Mouse (Mus musculus) right cerebral cortex, postnatal 14 days (tissue): ENCODE measurements around the gene Rdh16f2.
"Not testable (repeated sequence)": the region's sequence is repeated elsewhere in the genome, so short reads cannot be mapped to it uniquely, and the experiment has no call there.

Experiments
- DNase-seq: peaks from one replicate; pipeline ENCODE4 v3.0.0; 2022

Gene Rdh16f2

DNA sequence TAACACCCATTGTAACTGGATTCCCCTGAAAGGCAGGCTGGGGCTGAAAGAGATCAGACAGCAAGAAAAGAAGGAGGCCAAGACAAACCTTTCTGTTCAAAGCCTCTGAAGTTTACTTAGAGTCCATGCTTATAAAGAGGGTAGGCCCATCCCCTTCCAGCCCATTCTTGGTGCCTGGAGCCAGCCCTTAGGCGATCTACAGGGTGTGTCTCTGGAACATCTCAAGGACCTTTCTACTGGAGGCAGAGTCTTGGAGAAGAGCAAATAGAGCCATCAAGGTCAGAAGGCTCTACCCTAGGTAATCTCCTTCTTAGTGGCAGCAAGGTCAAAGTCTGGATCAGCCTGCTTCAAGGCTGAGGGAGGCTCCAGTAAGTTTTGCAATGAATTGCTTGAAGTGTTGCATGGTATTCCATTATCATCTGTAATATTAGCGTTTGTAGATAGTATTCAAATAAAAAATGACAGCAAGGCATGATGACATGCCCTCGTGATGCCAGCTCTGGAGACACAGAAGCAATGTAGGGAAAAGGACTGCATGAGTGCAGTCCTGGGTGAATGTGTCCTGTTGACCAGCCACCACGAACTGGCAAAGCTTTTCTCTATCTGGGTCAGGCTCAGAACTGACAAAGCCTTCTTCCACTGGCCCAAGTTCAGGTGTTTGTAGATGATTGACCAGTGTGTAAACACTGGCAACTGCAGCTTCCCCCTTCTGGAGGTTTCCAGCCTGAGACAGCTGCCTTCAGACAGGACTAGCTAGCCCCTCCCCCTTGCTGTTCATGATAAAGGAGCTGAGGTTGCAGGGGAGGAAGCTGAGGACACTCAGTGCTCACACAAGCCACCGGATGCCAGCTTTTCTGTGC lies 27.1 kb downstream of the Rdh16f2 start:
- DNase-seq, result not testable (repeated sequence)

DNA sequence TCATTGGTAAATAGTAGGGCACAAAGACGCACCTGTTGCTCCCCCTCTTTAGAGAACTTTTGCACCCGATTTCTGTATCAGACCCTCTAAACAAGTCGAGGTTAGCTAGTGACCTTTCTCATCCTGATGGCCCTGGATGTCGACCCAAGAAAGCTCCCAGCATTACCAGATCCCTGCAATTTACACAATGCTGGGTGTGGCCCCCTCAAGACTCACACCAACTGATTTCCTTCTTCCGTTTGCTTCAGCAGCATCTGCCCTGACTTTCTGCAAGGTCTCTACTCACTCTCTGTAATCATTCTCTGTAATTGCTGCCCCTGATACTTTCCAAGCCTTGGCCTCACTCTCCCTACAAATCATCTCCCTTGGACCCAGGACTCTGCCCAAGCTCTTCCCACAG lies 30.4 kb downstream of the Rdh16f2 start:
- no peak for DNase-seq

- no peak for DNase-seq
These were observed 31.2 kb downstream of the Rdh16f2 start for GRCm38 (mm10) chr10:127897506-127897905.

DNA sequence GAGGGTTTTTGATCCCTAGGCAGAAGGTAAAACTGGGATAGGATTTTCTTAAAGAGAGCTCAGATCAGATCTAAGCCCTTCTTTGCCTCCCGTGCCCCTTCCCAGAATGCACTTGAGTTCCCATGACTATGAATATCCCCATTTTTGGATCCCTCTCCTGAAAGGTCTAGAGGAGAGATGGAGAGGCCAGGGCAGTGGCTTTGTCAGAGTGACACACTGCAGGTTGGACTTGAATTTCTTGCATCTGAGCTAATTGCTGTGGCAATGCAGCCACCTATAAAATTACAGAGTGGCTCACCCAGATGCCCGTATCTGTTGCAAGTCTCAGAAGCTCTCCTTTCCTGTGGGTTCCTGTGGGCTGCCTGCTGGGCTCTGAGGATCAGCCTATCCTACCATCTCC lies 31.9 kb downstream of the Rdh16f2 start, which contains the start of gene Sdr9c7:
Gene Sdr9c7, plus strand, starts transcription at position 301 of the 400 bp plus-strand sequence.
- DNase-seq, result no peak

DNA sequence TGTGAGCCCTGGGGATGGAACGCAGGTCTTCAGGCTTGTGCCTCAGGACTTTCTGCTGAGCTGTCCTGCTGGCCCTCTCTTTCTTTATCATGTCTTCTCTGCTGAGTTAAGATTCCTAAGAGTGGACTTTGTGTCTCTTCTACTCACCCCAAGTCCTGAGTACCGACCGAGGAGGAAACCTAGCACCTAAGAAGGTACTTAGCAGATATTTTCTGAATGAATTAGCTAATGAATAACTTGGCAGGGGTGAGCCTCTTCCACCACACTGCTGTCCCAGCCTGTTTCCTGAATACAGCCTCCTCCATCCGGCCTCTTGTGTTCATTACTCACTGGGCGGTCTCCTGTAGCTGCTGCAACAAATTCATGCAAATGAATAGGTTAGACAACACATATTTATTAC lies 33.5 kb downstream of the Rdh16f2 start:
- DNase-seq, result no peak

- DNase-seq, result no peak
These were observed 35.5 kb downstream of the Rdh16f2 start for GRCm38 (mm10) chr10:127901751-127902150.

DNA sequence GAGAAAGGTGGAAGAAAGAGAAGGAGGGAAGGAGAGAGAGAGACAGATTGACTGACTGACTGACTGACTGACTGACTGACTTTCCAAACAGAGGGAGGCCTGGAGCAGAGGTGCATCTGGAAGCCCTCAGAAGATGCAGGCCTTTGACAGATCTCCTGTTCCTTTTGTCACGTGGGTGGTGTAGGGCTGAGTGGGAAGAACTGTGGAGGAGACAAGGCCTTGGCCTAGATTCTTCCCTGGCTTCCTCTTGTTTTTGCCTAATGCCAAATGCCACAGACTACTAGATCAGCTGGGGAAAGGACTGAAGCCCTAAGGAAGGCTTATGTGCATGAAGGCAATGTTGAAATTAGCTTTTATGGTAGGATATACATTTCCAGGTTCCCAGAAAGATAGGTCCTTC lies 36.8 kb downstream of the Rdh16f2 start:
- no peak for DNase-seq

DNA sequence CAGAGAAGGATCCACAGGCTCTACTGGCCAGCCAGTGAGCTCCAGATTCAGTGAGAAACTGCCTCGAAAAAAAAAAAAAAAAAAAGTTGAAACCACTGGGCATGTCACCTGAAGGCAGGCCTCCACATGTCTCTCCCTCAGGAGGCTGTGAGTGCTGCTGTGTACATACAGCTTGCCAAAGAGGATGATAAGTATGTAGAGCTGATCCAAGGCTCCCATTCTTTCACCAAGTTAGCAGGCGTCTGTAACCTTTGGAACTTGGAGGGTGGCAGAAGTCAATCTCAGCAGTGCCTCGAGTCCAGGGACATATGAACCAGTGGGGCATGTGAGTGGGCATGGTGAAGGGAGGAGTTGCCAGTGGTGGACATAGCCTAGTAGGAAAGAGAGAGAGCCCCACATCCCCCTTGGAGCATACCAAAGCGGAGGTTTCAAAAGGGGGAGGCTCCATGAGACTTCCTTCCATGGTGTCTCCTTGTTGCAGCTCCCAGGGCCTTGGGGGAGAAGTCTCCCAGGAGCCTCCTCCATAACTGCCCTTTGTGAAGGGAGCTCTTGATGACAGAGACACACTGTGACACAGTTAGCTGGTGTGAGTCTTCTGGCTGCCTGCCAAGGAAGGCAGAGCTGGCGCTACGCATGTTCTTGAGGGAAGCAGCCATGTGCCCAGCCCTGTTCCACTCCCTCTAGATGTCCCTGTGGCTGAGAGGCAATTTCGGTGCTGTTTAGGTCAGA lies 38.6 kb downstream of the Rdh16f2 start:
- DNase-seq, result peak; percentile 47

- no peak for DNase-seq
These were observed 39.9 kb downstream of the Rdh16f2 start for GRCm38 (mm10) chr10:127906138-127906537.

DNA sequence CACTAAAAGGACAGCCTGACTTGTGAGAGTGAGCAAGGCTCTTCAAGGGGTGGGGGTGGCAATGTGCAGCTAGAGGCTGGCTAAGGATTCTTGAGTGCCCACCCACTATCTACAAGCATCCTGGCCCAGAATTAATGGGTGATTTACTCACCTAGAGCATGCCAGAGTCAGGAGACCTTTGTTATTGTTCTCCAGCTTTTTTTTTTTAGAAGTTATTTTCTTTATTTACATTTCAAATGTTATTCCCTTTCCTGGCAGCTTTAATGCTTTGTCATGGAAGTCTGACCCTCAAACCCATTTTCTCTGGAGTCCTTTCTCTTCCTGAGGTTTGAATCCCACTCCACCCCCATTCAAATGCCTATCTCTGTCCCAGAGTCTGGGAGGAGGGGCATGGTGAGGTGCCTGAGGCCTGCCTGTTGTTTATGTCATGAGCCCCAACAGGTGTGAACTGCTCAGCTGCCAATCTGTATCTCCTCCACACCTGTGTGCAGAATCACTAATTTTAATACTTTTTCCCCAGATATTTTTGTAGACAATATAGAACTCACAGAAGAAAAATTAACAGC lies 41.2 kb downstream of the Rdh16f2 start:
- no peak for DNase-seq

DNA sequence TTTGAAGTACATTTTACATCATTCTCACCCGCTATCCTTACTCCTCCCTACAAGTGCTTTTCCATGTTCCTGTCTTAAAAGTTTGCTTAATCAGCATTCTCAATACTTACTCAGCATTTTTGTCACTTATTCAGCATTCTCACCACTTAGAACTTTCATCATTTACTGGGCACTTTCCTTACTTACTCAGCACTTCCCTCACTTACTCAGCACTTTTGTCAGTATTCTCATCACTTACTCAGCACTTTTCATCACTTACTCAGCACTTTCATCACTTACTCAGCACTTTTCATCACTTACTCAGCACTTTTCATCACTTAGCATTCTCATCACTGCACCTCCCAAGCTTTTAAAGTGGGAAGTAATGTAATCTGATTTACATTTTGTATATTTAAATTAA lies 49.3 kb downstream of the Rdh16f2 start:
- DNase-seq, result no peak

DNA sequence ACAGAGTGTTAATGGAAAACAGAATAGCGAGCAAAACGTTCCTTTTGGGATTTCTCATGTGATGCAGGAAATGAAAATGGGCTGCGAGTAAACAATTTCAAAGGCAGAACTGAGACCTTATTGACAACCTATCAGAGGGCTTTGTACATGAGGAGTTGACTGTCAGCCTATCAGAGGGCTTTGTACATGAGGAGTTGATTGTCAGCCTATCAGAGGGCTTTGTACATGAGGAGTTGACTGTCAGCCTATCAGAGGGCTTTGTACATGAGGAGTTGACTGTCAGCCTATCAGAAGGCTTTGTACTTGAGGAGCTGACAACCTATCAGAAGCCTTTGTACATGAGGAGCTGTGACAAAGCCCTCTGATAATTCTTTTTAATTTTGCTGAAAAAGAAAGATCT lies 50.9 kb downstream of the Rdh16f2 start:
- DNase-seq, result not testable (repeated sequence)

DNA sequence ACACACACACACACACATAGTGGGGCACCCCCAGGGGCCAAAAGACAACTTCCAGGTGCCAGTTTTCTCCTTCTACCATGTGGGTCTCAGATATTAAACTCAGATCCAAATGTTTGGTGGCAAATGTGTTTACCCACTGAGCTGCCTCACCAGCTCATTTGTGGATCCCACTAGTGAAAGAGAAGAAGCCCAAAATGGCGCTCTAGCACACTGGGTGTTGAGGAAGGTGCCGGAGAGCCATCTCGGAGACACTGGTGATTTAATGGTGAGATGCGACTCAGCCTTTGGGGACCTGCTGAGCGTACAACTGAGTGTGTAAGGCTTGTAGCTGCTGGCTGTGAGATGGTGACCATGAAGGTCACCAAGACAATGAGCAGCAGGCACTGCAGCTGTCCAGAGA lies 51.4 kb downstream of the Rdh16f2 start:
- no peak for DNase-seq

GRCm38 (mm10) chr10:127922241-127922640 lies 56.0 kb downstream of the Rdh16f2 start:
- DNase-seq, result no peak

DNA sequence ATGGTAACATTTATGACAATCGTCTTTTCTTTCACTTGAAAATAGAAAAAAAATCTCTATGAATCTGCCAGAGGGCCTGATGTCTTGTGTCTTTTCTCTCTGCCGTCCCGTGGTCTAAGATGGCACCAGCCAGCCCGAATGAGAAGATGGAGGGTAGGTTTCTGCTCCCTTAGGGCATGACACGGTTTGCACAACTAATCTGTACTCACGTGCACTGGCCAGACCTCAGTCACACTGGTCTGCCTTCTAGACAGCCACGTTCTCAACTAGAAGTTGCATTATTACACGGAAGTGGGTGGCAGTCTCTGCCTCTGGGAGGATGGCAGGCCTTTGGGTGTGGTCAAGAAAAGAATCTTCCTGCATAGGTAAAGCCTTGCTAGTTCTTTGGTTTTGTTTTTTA lies 56.8 kb downstream of the Rdh16f2 start:
- DNase-seq, result no peak

DNA sequence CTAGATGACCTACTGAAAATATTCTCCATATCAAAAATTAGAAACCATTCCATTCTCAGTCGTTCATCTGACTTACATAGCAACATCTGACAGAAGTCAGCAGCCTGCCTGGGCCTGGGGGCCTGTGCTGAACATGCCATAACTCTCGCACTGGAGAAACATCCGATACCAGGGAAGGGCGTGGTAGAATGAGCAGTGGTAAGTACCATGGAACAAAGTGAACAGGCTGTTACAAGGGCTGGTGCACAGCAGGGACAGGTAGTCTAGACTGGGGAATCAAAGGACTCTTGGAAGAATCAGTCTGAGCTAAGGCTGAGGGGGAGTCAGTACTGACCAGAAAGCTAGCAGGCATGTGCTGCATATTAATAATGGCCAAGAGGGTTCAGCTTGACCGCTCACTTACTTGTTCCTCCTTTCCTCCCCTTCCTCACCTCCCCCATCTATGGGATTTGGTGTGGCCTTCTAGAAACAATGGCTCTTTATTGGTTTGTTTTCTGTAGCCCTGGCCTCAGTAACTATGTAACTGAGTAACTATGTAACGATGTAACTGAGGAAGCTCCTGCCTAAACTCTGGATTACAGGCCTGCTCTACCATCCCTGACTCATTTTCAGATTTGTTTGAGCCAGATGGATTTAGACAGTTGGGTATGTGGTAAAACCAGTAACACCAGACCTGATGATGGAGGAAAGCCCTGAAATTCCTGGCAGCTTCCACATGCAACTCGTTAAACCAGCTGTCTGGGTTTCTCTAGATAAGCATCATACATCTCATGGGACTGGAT lies 58.5 kb downstream of the Rdh16f2 start:
- no peak for DNase-seq
